Mouse (Mus musculus) heart, adult 11 months (tissue): ENCODE data around the gene Ubxn6.

ENCODE experiments used
- DNase-seq: peaks from one replicate; pipeline ENCODE4 v3.0.0; 2022

Ubxn6 gene

DNA sequence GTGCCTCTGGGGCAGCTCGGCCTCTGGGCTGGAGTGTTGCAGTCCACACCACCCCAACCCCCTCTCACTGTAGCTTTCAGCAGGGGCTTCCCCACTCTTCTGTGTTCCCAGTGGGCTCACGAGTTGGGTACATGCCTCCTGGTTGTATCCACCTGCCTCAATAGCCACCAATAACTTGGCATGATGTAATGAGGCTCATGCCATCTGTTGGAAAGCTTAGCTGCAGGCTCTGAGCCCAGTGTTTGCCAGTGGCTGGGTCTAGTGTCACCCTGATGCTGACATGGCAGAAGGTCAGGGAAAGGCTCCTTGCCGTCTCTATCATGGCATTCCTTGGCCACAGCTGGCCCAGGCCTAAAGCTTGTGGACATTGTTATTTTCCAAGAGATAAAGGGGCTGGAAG, 26.0 kb upstream of the Ubxn6 start:
- DNase-seq = peak; percentile 94

DNA sequence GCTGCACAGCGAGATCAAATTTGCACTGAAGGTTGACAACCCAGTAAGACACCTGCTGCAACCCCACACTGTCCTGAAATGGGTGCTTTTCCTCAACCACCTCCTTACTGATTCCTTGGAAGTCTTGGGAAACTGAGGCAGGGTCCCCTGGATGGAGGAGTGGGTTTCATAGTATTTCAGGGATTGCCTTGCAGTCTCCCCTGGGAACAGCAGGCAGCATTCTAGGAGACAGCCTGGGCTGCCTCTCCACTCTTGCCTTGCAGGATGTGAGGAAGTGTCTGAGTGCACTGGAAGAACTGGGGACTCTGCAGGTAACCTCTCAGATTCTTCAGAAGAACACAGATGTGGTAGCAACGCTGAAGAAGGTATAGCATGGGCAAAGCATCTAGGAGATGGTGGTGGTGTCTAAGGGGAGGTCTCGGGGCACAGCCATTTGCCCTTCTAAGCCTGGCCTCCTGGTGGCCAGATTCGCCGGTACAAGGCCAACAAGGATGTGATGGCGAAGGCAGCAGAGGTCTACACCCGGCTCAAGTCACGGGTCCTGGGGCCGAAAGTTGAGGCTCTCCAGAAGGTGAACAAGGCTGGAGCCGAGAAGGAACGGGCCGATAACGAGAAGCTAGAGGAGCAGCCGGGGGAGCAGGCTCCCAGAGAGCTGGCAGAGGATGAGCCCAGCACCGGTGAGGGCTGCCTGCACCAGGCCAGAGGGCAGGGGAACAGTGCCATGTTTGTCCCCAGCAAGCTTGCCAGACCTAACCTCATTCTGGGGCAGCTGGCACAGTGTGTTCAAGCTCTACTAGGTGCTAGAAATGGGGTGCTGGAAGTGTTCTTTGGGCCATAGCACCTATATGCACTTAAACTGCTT, 24.1 kb upstream of the Ubxn6 start:
- peak; percentile 94 for DNase-seq

DNA sequence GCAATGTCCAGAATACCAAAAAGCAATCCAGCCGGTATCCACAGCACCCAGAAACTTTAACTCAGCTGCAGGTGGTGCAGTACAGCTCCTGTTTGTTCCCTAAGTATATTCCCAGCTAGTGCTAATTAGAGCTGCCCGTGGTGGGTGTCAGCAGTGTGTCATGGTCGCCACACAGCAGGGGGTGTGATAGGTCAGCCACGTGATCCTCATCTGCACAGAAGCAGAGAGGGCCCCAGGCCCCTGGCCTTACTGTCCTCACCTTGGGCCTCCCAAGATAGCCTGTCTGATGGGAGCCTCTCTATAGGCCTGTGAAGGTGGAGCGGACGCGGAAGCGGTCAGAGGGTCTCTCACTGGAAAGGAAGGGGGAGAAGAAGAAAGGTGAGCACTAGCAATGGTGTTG, 23.4 kb upstream of the Ubxn6 start:
- DNase-seq = peak; percentile 91

DNA sequence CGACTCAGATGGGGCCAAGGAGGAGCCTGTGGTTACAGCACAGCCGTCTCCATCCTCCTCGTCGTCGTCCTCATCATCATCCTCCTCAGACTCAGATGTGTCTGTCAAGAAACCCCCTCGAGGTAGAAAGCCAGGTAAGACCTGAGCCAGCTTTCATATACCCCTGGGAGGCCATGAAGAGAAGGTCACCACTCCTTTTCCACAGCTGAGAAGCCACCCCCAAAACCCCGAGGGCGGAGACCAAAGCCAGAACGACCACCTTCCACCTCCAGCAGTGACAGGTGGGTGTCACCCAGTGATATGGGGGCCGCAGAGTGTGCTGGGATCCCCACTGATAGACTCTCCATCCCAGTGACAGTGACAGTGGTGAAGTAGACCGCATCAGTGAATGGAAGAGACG, 22.1 kb upstream of the Ubxn6 start:
- DNase-seq = peak; percentile 90

DNA sequence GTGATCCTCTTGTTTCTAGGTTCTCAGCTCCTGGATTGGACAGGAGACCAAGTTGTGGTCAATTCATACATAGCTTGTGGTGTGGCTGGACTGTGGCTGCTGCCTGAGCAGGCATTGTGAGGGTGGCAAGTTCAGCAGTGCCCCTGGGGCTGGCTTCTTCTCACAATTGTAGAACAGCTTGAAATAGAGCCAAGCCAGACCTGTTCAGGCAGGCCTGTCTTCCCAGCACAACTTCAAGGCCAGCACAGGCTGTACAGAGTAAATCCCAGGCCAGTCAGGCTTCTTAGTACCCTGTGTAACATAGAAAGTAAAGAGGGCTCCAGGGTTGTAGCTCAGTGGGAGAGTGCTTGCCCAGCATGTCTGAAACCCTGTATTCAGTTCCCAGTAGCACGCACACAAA, 18.0 kb upstream of the Ubxn6 start:
- DNase-seq = no peak

DNA sequence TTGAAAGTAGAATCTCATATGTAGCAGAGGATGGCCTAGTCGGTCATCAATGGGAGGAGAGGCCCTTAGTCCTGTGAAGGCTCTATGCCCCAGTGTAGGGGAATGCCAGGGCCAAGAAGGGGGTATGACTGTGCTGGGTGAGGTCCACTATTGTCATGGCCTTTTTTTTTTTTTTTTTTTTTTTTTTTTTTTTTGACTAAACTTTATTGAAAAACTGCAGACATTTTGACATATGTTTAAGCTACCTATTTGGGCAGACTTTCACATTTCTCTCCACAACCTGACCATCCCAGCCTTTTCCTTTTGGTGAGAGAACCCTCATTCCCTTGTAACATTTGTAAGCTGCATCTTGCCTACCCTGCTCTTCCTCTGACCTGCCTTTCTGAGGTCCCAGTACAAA, 17.5 kb upstream of the Ubxn6 start:
- DNase-seq = no peak

DNA sequence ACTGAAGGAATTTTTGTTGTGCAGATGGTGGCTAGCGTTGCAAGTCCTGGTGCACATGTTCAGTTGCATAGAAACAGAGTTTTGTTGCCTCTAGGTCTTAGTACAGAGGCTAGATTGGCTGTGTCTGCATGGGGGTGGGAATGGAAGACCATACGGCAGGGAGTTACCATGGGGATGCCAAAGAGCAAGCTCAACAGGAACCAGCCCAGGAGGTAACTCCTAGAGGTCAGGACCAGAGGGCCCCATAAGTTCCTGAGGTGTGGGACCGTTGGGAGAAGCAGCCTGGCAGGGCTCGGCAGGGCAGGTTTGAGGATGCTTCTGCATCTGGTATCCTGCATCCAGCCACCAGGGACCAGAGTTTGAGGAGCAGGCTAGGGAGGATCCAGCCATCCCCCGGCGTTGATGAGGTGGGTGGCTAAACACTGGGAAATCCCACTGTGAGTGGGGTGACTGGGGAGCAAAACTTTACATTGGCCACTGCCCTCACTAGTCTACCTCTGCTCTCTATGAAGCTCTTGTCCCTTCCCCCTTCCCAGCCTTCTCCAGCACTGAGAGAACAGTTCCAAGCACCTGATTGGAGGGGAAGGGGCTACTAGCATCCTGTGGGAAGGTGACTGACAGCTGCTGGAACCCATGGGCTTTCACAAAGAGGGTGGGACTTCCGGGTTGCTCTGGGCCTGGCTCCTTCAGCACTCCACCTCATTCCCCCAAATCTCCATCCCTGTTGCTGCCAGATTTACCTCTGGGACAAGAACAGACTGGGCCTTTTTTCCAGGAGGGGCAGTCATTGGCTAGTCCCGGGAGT, 6.2 kb upstream of the Ubxn6 start:
- peak; percentile 96 for DNase-seq

DNA sequence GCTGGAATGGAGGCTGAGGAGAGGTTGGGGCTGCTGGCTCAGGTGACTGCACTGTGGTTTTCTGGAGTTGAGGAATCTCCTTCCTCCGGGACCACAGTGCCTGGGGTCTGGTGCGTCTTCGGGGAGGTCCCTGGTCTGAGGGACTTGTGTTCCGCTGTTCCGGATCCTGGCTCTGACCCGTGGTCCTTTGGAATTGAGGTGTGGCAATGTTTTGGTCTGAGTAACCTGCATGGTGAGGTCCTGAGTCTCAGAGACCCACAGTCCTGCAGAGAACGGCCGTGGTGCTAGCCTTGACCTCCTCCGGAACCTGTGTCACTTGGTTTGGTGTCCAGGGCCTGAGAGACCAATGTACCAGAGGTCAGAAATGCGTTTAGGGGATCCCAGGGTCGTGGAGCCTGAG, 5.1 kb upstream of the Ubxn6 start:
- DNase-seq = peak; percentile 96

DNA sequence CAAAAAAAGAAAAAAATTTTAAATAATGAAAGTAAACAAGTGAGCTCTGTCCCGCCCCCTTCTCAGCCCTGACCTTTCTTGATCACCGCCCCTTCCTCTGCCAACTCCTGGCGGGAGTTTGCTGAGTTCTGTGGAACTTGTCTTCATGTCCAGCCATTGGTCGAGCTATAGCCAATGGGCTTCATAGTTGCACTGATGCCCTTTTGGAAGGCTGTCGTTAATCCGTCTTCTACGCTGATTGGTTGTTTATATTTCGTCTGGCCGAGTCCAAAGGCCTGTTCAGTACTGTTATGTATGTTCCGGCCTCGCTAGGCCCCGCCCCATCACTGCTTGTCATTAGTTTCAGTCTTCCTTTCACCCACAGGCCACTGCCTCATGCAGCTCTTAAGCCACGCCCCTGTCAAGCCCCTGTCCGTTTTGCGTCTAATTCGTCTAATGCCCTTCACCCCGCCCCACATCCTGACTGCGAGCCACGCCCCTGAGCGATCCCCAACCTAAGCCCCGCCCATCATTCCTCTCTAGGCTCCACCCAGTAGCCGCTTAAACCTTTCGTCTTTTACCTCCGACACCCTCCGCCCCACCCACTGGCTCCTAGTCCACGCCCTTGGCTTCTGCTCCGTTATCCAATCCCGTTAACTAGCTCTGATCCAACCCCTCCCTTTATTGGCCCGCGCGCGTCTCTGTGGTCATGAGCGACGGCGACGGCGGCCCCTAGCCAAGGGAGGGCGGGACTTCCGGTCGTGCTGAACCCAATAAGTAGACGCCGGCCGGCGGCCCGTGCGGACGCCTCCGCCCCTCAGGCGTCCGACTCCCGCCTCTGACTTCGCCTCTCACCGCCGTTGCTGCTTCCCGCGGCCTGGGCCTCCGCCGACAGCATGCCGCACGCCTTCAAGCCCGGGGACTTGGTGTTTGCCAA, 4.3 kb upstream of the Ubxn6 start, which contains the start of gene Hdgfl2:
Hdgfl2 (plus strand) TSS at position 755 of the 916 bp plus-strand sequence.
- peak; percentile 100 for DNase-seq

DNA sequence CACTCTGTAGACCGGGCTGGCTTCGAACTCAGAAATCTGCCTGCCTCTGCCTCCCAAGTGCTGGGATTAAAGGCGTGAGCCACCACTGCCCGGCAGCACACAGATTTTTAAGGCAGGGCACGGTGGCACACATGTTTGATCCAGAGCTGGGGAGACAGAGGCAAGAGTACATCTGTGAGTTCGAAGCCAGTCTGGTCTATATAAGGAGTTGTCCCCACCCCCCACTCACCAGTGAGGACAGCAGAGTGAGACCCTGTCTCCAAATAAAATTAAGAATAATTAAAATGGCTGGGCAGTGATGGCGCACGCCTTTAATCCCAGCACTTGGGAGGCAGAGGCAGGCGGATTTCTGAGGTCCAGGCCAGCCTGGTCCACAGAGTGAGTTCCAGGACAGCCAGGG, 3.5 kb upstream of the Ubxn6 start:
- DNase-seq = peak; percentile 95

DNA sequence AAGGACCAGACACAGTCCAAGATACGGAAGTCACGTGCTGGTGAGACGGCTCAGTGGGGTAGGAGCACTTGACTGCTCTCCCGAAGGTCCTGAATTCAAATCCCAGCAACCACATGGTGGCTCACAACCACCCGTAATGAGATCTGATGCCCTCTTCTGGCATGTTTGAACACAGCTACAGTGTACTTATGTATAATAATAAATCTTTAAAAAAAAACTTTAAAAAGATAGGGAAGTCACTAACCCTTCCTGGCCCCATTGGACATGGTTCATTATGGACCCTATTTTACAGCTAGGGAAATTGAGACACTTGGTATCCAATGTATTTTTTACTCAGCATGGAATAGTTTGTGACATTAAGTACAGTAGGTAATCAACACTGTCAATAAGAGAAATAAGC, 2.7 kb upstream of the Ubxn6 start:
- no peak for DNase-seq

DNA sequence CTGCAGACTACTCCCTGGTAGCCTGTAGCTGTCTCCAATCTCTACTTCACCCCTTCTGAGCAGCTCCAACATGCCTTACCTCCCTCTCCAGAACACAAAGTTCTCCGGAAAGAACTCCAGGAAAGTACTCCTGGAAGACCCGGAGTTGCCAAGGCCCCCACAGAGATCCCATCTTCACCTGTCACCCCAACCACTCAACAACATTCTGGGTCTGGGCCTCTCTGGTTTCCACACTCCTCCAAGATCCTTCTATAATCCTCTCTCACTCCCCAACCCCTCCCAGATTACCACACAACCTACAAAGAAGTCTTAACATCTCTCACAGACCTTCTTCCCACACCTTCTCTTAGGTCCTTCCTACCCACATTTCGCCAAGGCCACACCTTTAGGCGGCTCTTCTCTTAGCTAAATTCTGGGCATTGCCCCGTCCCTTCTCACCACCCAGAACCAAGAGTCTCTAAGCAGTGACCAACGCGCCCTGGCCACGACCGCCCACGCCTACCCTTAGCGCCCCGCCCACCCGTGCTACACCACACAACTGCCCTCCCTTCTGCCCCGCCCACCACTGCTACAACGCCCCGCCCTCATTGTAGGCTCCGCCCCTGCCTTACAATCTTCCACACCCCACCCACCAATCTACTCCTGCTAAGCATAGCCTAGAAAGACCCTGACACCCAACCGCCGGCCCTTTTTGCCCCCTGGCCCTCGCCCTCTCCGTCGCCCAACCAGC, 566 bp downstream of the Ubxn6 start:
- peak; percentile 99 for DNase-seq

DNA sequence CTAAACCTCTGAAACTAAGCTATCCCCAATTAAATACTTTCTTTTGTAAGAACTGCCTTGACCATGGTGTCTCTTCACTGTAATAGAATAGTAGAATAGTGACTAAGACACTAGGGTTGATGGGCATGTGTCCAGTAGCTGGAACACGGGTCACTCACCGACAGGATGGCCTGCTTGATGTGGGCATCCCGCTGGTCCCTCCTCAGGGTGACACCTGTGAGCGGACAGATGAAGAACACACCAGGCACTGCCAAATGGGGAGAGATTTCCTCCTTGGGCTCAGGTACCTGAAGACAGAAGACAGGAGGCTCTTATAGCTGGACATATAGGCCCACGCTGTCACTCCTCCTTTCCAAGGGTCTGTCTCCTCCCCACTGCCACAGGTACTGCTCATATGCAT, 2.6 kb downstream of the Ubxn6 start:
- no peak for DNase-seq

DNA sequence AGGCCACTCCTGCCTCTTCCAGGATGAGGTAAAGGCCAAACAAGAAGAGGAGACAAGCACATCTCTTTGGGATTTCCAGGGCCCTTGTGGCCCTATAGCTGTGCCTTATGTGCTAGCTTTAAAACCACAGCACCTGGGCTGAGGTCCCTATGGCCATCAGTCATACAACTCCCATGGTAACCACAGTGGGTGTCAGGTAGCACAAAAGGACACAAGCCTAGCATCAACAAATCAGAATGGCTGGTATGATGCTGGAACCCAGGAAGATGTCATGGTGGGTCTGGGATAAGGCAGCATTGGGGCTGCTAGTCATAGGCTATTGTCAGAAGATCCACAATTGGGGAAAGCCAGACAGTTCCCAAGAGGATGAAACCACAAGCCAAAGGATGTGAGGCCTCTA, 3.7 kb downstream of the Ubxn6 start:
- DNase-seq = no peak

DNA sequence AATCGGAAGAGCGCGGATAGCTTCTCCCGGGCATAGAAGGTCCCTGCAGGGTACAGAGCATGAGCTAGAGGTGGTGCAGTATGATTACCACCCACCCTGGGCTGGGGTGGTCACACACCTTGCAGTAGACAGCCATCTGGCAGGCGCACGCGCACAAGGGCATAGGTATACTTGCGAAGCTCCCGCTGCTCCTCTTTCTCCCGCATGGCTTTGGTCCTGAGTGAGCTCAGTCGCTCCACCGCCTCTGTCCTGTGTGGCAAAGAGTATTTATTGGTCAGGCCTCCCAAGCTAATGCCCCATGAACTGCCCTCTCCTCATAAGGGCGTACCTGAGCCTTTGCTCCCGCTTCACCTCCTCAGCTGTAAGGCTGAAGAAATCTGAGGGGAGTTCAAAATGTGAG, 5.8 kb downstream of the Ubxn6 start:
- DNase-seq = peak; percentile 90

DNA sequence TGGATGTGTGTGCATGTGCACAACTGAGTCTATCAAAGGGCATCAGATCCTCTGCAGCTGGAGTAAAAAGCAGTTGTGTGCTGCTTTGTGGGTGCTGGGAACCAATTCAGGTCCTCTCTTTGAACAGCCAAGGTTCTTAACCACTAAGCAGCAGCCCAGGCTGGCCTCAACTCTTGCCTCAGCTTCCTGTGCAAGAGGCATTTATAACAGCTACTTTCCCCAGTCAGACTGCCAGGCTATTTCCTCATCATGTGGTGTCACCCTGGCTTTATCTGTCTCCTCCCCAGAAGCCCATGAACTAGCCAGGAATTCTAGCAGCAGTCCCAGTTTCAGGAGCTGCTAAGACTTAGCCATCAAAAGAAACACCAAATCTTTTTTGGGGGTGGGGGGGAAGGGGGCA, 8.4 kb downstream of the Ubxn6 start:
- peak; percentile 83 for DNase-seq

DNA sequence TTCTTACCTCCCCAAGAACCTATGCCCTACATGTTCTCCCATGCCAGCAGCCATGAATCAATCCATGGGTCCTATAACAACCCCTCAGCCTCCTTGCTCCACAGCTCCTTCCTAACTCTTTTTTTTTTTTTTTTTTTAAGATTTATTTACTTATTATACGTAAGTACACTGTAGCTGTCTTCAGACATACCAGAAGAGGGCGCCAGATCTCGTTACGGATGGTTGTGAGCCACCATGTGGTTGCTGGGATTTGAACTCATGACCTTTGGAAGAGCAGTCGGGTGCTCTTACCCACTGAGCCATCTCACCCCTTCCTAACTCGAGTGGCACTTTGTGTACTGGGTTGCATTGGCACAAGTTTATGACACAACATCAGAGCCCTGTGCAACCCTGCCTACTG, 9.1 kb downstream of the Ubxn6 start:
- DNase-seq = peak; percentile 83

DNA sequence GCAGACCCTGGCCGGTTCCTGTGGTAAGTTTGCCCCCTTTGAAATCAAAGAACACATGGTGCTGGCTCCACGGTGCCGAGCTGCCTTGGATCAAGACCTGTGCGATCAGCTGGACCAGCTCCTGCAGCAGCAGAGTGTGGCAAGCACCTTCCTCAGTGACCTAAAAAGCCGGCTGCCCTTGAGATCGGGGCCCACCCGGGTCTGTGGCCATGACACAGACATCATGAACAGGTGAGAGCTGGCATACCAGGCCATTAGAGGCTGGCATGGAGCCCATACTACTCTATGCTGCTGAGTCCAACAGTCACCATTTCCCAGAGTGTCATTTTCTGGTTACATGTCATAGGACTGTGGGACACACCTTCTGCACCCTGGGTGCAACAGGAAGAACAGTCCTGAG, 12.7 kb downstream of the Ubxn6 start:
- DNase-seq = peak; percentile 91

DNA sequence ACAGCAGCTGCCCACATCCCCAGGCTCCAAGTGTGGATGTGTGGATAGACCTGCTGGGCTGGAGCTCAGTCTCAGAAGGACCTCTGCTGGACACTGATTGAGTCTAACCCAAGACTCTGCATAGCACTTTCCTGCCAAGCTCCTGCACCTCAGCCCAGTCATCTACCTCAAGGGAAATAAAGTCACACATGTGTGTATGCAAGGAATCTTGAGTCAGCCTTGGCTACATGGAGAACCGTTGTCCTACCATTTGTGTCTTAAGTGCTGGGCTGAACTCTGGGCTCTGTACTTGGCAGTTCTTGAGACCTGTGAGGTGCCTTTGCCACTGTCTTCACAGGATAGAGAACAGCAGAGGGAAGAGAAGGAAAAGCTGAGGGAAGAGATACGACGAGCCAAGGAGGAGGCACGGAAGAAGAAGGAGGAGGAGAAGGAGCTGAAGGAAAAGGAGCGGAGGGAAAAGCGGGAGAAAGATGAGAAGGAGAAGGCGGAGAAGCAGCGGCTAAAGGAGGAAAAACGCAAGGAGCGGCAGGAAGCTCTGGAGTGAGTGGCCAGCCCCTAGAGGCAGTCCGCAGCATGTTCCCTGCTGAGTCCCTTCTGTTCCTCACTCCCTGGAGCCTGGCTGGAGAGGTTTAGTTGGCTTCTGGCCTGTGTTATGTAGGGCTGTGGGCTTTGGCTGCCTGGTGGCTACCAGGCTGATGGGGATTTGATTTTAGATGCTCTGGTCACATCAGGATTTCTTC, 17.3 kb downstream of the Ubxn6 start:
- peak; percentile 91 for DNase-seq

DNA sequence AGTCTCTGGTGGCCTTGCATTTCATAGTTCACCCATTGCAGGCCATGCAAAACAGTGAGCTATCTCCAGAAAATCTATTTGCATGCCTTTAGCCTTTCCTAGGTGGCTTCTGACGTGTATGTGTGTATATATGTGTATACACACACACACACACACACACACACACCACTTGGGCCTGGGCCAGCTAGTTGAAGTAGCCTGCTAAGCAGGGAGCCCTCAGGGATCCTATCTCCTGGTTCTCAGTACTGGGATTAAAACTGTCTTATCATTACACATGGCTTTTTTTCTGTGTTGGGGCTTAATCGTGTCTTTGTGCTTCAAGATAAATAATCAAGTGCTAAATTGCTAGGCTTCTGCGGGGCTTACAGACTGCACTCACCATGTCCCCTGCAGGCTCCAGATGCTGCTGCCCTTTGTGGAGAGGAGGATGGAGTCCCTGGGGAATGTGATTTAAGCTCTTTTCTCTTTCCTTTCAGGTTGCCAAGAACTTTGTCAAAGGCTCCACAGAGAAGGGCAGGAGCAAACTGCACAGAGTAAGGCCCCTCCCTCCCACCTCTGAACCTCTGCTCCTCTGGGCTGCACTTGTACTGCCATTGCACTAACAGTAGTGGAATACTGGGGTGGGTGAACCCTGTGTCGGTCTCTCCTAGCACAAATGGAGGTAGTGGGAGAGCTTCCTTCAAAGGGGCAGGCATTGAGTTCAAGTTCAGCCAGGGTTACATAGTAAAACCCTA, 18.7 kb downstream of the Ubxn6 start:
- DNase-seq = no peak

DNA sequence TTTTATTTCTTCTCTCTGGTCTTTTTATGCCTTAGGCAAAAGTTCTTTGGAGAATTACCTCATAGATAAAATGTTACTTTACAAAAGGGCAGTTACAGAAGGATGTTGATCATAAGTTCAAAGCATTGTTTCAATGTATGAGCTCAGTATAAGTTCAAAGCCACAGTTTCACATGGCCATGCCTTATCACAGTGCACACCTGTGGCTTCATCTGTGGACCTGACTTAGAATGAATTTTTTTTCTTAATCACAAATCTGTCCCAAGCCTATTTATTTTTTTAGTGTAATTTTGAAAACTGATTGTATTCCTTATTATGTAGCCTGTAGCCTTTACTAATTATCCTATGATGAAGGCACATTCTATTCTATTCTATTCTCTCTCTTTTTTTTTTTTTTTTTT, 19.9 kb downstream of the Ubxn6 start:
- DNase-seq = no peak
